Mouse (Mus musculus): ENCODE measurements at regions not wholly inside any gene's neighbourhood (a gene's known extent, or its start where the extent isn't known, plus 50 kb on each side); places are given as distances from the start of the nearest gene placed in this dataset.

- TF ChIP-seq CTCF (IDR thresholded peaks at IDR 0.05; ENCODE audit: extremely low read depth, insufficient read length, insufficient replicate concordance, low read depth, low read length), result no peak
- TF ChIP-seq POLR2A (IDR thresholded peaks at IDR 0.05; ENCODE audit: low read depth, low read length), result no peak
Measured at GRCm38 (mm10) chr7:125335586-125336165, 108.8 kb upstream of the Kdm8 start.
